Mouse (Mus musculus): ENCODE results near the gene Plpp2. TPM values are rescaled to one million over a fixed set of nuclear protein-coding genes. Genes with fewer than 3 reads are reported as not detected.

The Plpp2 gene
- polyA plus RNA-seq, 1 experiment from 2014 or later, result 33.2 TPM

GRCm38 (mm10) chr10:79526661-79527452, 6.7 kb downstream of the Plpp2 start:
- ATAC-seq (ENCODE audit: borderline replicate concordance, extremely low read depth, low FRiP score, low TSS enrichment), result 0 out of 2 replicates have a peak, but pooled peaks have one; percentile 6
- no peaks in the 10 kb centered on the region for H3K27me3 ChIP-seq
- H3K4me2 ChIP-seq, result no peak overlapping the region
- H3K27ac ChIP-seq, result no peak overlapping the region
- no peaks in the 10 kb centered on the region for H3K9me3 ChIP-seq
- H3K9ac ChIP-seq, result no peak overlapping the region
- H3K4me1 ChIP-seq, result no peaks in the 10 kb centered on the region
- H3K4me3 ChIP-seq, result no peak overlapping the region
- 0 out of 2 replicates have a peak, but pooled peaks cover 17% of the 10 kb centered on the region for H3K36me3 ChIP-seq
- 82% methylated on average over 12 of the region's 12 CpGs for WGBS

GRCm38 (mm10) chr10:79525456-79526325, 7.9 kb downstream of the Plpp2 start:
- no peaks in the 10 kb centered on the region for H3K4me1 ChIP-seq
- H3K27ac ChIP-seq, result no peak overlapping the region
- no peaks in the 10 kb centered on the region for H3K27me3 ChIP-seq
- WGBS, result 90% methylated on average over 8 of the region's 8 CpGs
- ATAC-seq (ENCODE audit: borderline replicate concordance, extremely low read depth, low FRiP score, low TSS enrichment), result no peak
- no peaks in the 10 kb centered on the region for H3K9me3 ChIP-seq
- H3K4me2 ChIP-seq, result no peak overlapping the region
- 0 out of 2 replicates have a peak, but pooled peaks cover 17% of the 10 kb centered on the region for H3K36me3 ChIP-seq
- no peak overlapping the region for H3K4me3 ChIP-seq
- no peak overlapping the region for H3K9ac ChIP-seq

- H3K27ac ChIP-seq, result no peak overlapping the region
- no peak overlapping the region for H3K9ac ChIP-seq
- H3K4me2 ChIP-seq, result no peak overlapping the region
- H3K36me3 ChIP-seq, result 0 out of 2 replicates have a peak, but pooled peaks cover 17% of the 10 kb centered on the region
- no peaks in the 10 kb centered on the region for H3K9me3 ChIP-seq
- H3K27me3 ChIP-seq, result no peaks in the 10 kb centered on the region
- H3K4me3 ChIP-seq, result no peak overlapping the region
- no peaks in the 10 kb centered on the region for H3K4me1 ChIP-seq
- 43% methylated on average over 1 of the region's 1 CpGs for WGBS
- ATAC-seq (ENCODE audit: borderline replicate concordance, extremely low read depth, low FRiP score, low TSS enrichment), result no peak
Observed at GRCm38 (mm10) chr10:79524433-79524832, 9.2 kb downstream of the Plpp2 start.

GRCm38 (mm10) chr10:79506709-79507108, 26.9 kb downstream of the Plpp2 start:
- 71% methylated on average over 2 of the region's 2 CpGs for WGBS
- Histone ChIP-seq H3K27ac (no peak overlapping the region), H3K9ac (no peak overlapping the region), H3K27me3 (no peaks in the 10 kb centered on the region), H3K4me1 (no peaks in the 10 kb centered on the region), H3K9me3 (no peaks in the 10 kb centered on the region), H3K4me3 (no peak overlapping the region), H3K4me2 (no peak overlapping the region), H3K36me3 (no peaks in the 10 kb centered on the region)
- ATAC-seq (ENCODE audit: borderline replicate concordance, extremely low read depth, low FRiP score, low TSS enrichment), result no peak

GRCm38 (mm10) chr10:79502830-79503644, 30.6 kb downstream of the Plpp2 start:
- H3K4me1 ChIP-seq, result no peaks in the 10 kb centered on the region
- no peak overlapping the region for H3K4me3 ChIP-seq
- no peaks in the 10 kb centered on the region for H3K9me3 ChIP-seq
- no peak overlapping the region for H3K4me2 ChIP-seq
- no peaks in the 10 kb centered on the region for H3K27me3 ChIP-seq
- H3K9ac ChIP-seq, result no peak overlapping the region
- no peaks in the 10 kb centered on the region for H3K36me3 ChIP-seq
- no peak for ATAC-seq (ENCODE audit: borderline replicate concordance, extremely low read depth, low FRiP score, low TSS enrichment)
- 60% methylated on average over 6 of the region's 6 CpGs for WGBS
- no peak overlapping the region for H3K27ac ChIP-seq

- H3K9ac ChIP-seq, result no peak overlapping the region
- WGBS, result 35% methylated on average over 2 of the region's 2 CpGs
- H3K27ac ChIP-seq, result no peak overlapping the region
- no peaks in the 10 kb centered on the region for H3K36me3 ChIP-seq
- no peaks in the 10 kb centered on the region for H3K9me3 ChIP-seq
- H3K4me3 ChIP-seq, result no peak overlapping the region
- H3K4me1 ChIP-seq, result no peaks in the 10 kb centered on the region
- no peak for ATAC-seq (ENCODE audit: borderline replicate concordance, extremely low read depth, low FRiP score, low TSS enrichment)
- no peak overlapping the region for H3K4me2 ChIP-seq
- no peaks in the 10 kb centered on the region for H3K27me3 ChIP-seq
Observed at GRCm38 (mm10) chr10:79496701-79497288, 36.8 kb downstream of the Plpp2 start.

- 48% methylated on average over 3 of the region's 3 CpGs for WGBS
- no peak overlapping the region for H3K27ac ChIP-seq
- H3K4me2 ChIP-seq, result no peak overlapping the region
Observed at GRCm38 (mm10) chr10:79495886-79496285, 37.7 kb downstream of the Plpp2 start.

More at GRCm38 (mm10) chr10:79495886-79496285, 37.7 kb downstream of the Plpp2 start:
- Histone ChIP-seq H3K9ac (no peak overlapping the region), H3K36me3 (no peaks in the 10 kb centered on the region), H3K4me1 (no peaks in the 10 kb centered on the region), H3K9me3 (no peaks in the 10 kb centered on the region), H3K27me3 (no peaks in the 10 kb centered on the region), H3K4me3 (no peak overlapping the region)
- no peak for ATAC-seq (ENCODE audit: borderline replicate concordance, extremely low read depth, low FRiP score, low TSS enrichment)

Small RNA genes lying within 50 kb of the gene (microRNA-seq; reads per million reads assigned to microRNA genes)
- gene Mir6909, result not detected

Other genes starting within 250 kb of the Plpp2 start
- gene Vmn2r82, start 177.3 kb downstream of the Plpp2 start, polyA plus RNA-seq (2015; fragmentation: Nextera tagmentation; extraction: Ambion mirVana), result not detected in 2 replicates
- gene Vmn2r83, start 65.1 kb downstream of the Plpp2 start, polyA plus RNA-seq (2015; fragmentation: Nextera tagmentation; extraction: Ambion mirVana), result not detected in 2 replicates
- 45.9 and 47.9 TPM in 2 replicates for gene Mier2, start 21.4 kb upstream of the Plpp2 start, polyA plus RNA-seq (2015; fragmentation: Nextera tagmentation; extraction: Ambion mirVana)
- not detected in 2 replicates for gene Theg, start 53.5 kb upstream of the Plpp2 start, polyA plus RNA-seq (2015; fragmentation: Nextera tagmentation; extraction: Ambion mirVana)
- gene C2cd4c, start 80.2 kb upstream of the Plpp2 start, polyA plus RNA-seq (2015; fragmentation: Nextera tagmentation; extraction: Ambion mirVana), result not detected in 2 replicates
- gene Shc2, start 104.1 kb upstream of the Plpp2 start, polyA plus RNA-seq (2015; fragmentation: Nextera tagmentation; extraction: Ambion mirVana), result 6.2 and 6.7 TPM in 2 replicates
- not detected in 2 replicates for gene Odf3l2, start 111.9 kb upstream of the Plpp2 start, polyA plus RNA-seq (2015; fragmentation: Nextera tagmentation; extraction: Ambion mirVana)
- 0.89 and 1.3 TPM in 2 replicates for gene Madcam1, start 130.8 kb upstream of the Plpp2 start, polyA plus RNA-seq (2015; fragmentation: Nextera tagmentation; extraction: Ambion mirVana)
- gene Tpgs1, start 135.6 kb upstream of the Plpp2 start, polyA plus RNA-seq (2015; fragmentation: Nextera tagmentation; extraction: Ambion mirVana), result 61.7 and 65.9 TPM in 2 replicates
- gene Cdc34, start 148.4 kb upstream of the Plpp2 start, polyA plus RNA-seq (2015; fragmentation: Nextera tagmentation; extraction: Ambion mirVana), result 79.5 and 82.0 TPM in 2 replicates
- 0.86 and 0.89 TPM in 2 replicates for gene Gzmm, start 155.2 kb upstream of the Plpp2 start, polyA plus RNA-seq (2015; fragmentation: Nextera tagmentation; extraction: Ambion mirVana)
- gene Bsg, start 170.7 kb upstream of the Plpp2 start, polyA plus RNA-seq (2015; fragmentation: Nextera tagmentation; extraction: Ambion mirVana), result 1,102 and 1,152 TPM in 2 replicates
- gene Hcn2, start 182.8 kb upstream of the Plpp2 start, polyA plus RNA-seq (2015; fragmentation: Nextera tagmentation; extraction: Ambion mirVana), result 0.05 and 0.10 TPM in 2 replicates
- gene Polrmt, start 212.8 kb upstream of the Plpp2 start, polyA plus RNA-seq (2015; fragmentation: Nextera tagmentation; extraction: Ambion mirVana), result 41.5 and 49.2 TPM in 2 replicates
- gene Fgf22, start 221.3 kb upstream of the Plpp2 start, polyA plus RNA-seq (2015; fragmentation: Nextera tagmentation; extraction: Ambion mirVana), result 0.12 and 0.30 TPM in 2 replicates
- gene Rnf126, start 233.2 kb upstream of the Plpp2 start, polyA plus RNA-seq (2015; fragmentation: Nextera tagmentation; extraction: Ambion mirVana), result 89.7 and 91.3 TPM in 2 replicates
- 19.2 and 20.5 TPM in 2 replicates for gene Fstl3, start 243.5 kb upstream of the Plpp2 start, polyA plus RNA-seq (2015; fragmentation: Nextera tagmentation; extraction: Ambion mirVana)